Mouse (Mus musculus) ES-E14 (cell line): Measurements from ENCODE around the gene Spred2.

Source experiments
- MAFK ChIP-seq: IDR thresholded peaks from 2 replicates; pipeline ENCODE4 v1.6.1; 2014; ENCODE audit warnings: mild to moderate bottlenecking, low read depth, low read length, inconsistent platforms; ENCODE audit not compliant: insufficient read depth
- ZC3H11A ChIP-seq: IDR thresholded peaks from 2 replicates; pipeline ENCODE4 v1.6.1; 2012; ENCODE audit warnings: low read depth, mild to moderate bottlenecking, inconsistent platforms, low read length, borderline replicate concordance
- ZNF384 ChIP-seq: IDR thresholded peaks from 2 replicates; pipeline ENCODE4 v1.6.1; 2012; ENCODE audit warnings: low read depth, low read length, inconsistent platforms

- no peak for TF ChIP-seq ZC3H11A
- TF ChIP-seq MAFK: no peak
- TF ChIP-seq ZNF384: no peak
Measured at GRCm38 (mm10) chr11:20035343-20035928, 111.3 kb downstream of the Spred2 start.
